Mouse (Mus musculus): Measurements from ENCODE around the gene Erich4. TPM values are rescaled to one million over a fixed set of nuclear protein-coding genes. Genes with fewer than 3 reads are reported as not detected.

Erich4 gene
- total RNA-seq (2017) = not detected in 2 replicates

DNA sequence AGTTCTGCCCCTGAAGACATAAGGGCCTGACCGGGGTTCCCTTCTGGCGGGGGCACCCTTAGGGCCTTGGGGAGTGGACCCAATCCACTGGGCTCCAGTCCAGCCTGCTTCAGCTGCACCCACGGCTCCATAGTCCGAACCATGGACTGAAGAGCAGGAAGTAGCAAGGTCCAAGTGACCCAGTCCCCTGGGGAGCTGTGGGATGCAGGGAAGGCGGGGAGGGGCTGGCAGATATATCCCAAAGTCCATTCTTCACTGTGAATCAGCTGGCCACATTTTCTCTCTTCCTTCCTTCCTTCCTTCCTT is at the start of gene Erich4:
Gene Erich4, minus strand, starts transcription at position 187 of the 306 bp plus-strand sequence.
- ATAC-seq (replicated peaks in 1 of 2; ENCODE audit: insufficient read depth in 1 of 2, low FRiP score in 2 of 2, low TSS enrichment in 1 of 2, low read depth in 1 of 2, poor library complexity in 2 of 2, severe bottlenecking in 2 of 2) = no peak

DNA sequence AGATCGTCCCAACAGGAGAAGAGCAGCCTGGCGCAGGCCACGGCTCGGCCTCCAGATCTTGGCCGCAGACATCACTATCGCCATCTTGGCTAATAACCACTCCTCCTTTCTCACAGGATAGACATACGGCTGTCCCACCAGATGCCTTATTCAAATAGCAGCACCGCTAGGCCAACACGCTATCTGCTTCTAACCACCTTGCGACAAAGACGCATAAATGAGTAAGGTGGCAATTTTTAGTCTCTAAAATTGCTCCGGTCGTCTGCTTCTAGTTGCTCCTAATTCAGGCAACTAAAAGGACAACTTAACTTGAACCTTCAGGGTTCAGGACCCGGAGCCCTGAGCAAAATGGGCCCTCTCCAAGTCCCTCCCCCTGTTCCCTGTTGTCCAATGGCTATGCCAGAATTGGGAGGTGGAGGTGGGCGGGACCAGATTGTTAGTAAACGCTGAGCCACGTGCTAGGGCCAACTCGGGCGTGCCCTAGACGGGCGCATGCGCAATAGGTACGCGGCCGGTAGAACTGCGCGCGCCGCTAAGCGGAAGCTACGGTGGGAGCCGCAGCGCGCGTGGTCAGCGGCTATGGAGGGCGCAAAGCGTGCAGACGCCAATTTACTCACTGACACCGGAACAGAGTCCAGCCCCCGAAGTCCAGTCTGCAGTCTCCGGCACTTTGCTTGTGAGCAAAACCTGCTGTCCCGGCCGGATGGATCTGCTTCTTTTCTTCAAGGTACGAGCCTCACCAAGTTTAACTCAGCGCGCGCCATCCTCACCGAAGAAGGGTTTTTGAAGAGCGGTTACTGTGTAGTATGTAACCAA is 43.2 kb upstream of the Erich4 start, which contains the start of the genes Bckdha and Exosc5:
Gene Bckdha, minus strand, starts transcription at position 325 of the 816 bp plus-strand sequence.
Gene Exosc5, plus strand, starts transcription at position 508 of the 816 bp plus-strand sequence.
- ATAC-seq (replicated peaks in 1 of 2; ENCODE audit: insufficient read depth in 1 of 2, low FRiP score in 2 of 2, low TSS enrichment in 1 of 2, low read depth in 1 of 2, poor library complexity in 2 of 2, severe bottlenecking in 2 of 2) = peak; percentile 93 to 97

DNA sequence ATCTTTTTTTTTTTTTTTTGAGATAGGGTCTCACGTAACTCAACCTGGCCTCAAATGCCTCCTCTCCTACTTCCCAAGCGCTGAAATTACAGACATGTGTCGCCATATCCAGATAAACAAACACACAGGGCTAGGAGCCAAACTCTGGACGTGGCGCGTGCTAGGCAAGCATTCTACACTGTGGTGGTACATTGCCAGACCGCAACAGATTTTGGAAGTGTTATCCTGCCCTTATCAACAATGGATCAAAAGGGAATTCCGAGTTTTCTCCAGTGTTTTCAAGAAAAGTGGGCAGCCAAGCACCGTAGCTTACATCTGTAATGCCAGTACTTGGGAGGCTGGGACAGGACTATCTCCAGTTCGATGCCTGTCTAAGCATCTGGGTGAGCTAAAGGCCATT is 42.1 kb upstream of the Erich4 start:
- no peak for ATAC-seq (replicated peaks in 1 of 2; ENCODE audit: insufficient read depth in 1 of 2, low FRiP score in 2 of 2, low TSS enrichment in 1 of 2, low read depth in 1 of 2, poor library complexity in 2 of 2, severe bottlenecking in 2 of 2)

DNA sequence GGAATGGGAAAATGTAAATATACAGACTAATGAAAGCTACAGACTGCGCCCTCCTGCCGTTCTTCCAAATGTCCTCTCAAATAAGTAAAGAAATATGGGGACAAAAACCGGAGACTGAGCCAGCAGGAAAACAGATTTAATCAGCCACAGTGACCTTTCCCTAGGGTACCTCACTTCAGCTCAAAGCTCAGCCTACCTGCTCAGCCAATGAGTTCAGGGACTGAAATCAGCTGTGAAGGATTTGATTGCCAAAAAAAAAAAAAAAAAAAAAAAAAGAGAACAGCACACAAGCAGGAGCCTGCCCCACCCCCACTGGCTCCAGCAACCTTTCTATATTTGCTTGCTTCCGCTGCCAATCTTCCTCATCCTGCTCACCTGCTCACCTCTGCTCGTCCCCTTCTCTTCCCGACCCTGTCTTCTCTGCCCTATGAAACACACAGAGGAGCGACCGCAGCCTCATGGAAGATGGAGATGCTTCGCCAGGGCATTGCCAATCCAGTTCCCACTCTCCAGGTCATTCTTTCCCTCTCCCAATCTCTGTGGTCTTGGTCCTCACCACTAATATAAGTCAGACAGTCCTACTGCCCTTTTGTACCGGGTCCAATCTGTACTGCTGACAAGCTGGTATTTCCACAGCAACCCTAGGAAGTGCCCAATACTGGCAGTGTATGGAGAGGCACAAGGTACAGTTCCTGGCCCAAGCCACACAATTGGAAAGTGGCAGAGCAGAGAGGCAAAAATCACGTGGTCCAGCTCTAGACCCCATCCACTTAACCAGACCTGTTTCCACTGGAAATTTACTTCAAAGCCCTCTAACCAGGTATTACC is 40.1 kb upstream of the Erich4 start:
- no peak for ATAC-seq (replicated peaks in 1 of 2; ENCODE audit: insufficient read depth in 1 of 2, low FRiP score in 2 of 2, low TSS enrichment in 1 of 2, low read depth in 1 of 2, poor library complexity in 2 of 2, severe bottlenecking in 2 of 2)

DNA sequence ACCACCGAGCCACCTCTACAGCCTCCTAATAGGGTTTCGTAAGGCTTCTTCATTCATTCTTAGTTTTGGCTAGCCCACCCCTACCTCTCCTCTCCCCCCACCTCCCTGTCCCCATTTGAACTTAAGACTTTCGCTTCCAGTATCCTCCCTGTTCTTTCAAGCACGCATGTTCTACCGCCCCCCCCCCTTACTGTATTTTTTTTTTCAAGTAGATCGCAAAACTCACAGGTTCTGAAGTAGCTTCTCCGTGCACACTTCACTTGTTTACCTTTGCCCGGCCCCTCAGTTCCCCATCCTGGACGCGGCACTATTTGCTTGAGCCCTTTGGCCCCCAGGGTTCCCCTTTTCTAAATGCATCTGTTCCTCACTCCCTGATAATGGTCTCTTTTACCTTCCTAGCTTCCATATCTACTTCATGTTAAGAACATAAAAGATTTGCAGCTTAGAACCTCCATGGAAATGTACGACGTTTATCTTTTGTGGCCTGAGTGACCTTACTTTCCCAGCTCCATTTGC is 36.6 kb upstream of the Erich4 start:
- no peak for ATAC-seq (replicated peaks in 1 of 2; ENCODE audit: insufficient read depth in 1 of 2, low FRiP score in 2 of 2, low TSS enrichment in 1 of 2, low read depth in 1 of 2, poor library complexity in 2 of 2, severe bottlenecking in 2 of 2)

DNA sequence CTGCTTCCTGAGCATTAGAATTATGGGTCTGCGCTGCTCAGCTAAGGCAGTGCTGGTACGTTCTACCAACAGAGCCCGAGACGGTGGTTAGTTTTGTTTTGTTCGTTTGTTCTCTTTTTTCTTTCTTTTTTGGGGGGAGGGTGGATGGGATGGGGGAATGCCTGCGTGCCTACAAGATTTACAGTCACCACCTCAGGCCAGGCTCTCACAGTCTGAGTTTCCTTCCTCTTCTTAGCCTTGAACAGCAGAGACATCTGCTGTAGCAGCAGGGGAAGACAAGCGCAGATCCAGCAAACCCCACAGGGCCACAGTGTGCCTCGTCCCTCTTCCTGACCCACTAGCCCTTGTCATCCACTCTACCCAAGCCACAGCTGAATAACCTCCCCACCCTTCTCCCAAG is 35.6 kb upstream of the Erich4 start:
- peak; percentile 87 to 94 for ATAC-seq (replicated peaks in 1 of 2; ENCODE audit: insufficient read depth in 1 of 2, low FRiP score in 2 of 2, low TSS enrichment in 1 of 2, low read depth in 1 of 2, poor library complexity in 2 of 2, severe bottlenecking in 2 of 2)

DNA sequence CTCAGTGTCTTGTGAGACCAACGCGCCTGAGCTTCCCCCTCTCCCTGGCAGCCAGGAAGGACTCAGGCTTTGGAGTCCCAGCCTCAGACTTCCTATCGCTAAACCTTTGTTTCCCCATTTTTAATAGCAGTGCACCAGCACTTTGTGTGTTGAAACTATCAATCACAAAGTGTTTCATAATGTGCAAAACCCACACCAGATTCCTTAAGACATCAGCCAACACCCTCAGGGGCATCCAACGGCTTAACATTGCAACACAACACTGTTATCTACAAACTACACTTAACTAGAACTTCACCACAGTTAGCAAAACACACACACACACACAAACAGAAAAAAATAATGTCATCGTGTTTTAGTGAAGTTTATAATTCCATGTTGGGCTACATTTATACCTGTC is 34.1 kb upstream of the Erich4 start:
- ATAC-seq (replicated peaks in 1 of 2; ENCODE audit: insufficient read depth in 1 of 2, low FRiP score in 2 of 2, low TSS enrichment in 1 of 2, low read depth in 1 of 2, poor library complexity in 2 of 2, severe bottlenecking in 2 of 2) = peak in 1 of 2 experiments; percentile 23; a peak in 1 of 4 replicates

DNA sequence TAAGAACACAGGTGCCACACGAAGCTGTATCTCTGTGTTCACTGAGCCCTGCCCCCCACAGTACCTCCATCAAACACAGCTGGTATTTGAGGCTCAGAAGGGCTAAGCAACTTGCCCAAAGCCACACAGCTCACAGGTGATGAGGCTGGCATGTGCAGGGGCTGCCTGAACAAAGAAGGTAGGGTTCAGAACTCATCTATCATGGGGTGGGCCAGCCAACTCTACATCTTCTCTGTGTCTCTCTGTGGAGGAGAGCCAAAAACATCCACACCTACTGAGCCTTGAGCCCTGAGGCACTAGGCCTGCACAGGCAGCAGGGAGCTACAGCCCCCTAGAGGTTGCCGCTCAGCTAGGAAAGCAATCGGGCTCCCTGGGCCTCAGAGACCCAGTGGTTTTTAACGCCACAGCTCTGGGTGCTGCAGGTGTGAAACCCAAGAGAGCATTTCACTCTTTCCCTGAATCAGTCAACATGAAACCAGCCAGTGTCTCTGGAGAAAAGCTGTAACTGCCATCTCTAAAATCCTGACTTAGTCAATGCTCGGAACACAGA is 32.0 kb upstream of the Erich4 start:
- 0 out of 4 replicates have a peak, but pooled peaks of 1 of the 2 experiments have one; percentile 23 for ATAC-seq (replicated peaks in 1 of 2; ENCODE audit: insufficient read depth in 1 of 2, low FRiP score in 2 of 2, low TSS enrichment in 1 of 2, low read depth in 1 of 2, poor library complexity in 2 of 2, severe bottlenecking in 2 of 2)

DNA sequence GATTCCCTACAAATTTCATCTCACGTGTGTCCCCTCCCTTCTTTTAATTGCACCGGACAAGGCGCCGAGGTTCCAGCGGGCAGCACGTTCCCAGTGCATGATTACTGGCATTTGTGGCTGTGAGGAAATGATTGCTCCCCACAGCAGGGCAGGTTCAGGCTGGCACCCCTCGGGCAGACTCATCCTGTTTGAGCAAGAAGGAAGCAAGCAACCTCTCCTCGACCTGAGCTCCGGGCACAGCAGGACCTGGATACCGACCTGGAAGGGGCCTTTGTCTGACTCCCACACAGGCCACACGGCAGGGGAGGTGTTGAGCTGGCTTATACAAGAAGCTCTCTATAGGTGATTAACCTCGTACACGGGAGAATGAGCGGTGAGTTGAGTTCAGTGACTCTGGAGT is 29.4 kb upstream of the Erich4 start:
- ATAC-seq (replicated peaks in 1 of 2; ENCODE audit: insufficient read depth in 1 of 2, low FRiP score in 2 of 2, low TSS enrichment in 1 of 2, low read depth in 1 of 2, poor library complexity in 2 of 2, severe bottlenecking in 2 of 2) = peak; percentile 26 to 28; a peak in 3 of 4 replicates

DNA sequence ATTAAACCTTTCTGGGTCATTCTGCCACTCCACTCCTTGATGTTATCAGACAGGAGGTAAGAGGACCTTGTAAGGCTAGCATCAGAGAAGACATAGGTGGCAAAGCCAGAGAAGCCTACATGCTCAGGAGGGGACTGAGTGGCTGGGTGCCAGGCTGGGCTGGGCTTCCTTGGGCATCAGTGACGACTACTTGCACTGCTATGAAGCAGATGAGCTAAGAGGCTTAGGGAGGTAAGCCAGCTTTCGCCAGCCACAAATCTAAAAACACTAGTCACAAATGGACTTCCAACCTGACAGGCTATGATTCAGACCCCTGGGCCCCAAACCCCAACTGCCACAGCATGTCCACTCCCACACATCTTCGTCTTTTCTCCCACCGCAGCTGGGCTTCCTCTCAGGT is 28.9 kb upstream of the Erich4 start:
- peak; percentile 6 to 19; a peak in 2 of 4 replicates for ATAC-seq (replicated peaks in 1 of 2; ENCODE audit: insufficient read depth in 1 of 2, low FRiP score in 2 of 2, low TSS enrichment in 1 of 2, low read depth in 1 of 2, poor library complexity in 2 of 2, severe bottlenecking in 2 of 2)

DNA sequence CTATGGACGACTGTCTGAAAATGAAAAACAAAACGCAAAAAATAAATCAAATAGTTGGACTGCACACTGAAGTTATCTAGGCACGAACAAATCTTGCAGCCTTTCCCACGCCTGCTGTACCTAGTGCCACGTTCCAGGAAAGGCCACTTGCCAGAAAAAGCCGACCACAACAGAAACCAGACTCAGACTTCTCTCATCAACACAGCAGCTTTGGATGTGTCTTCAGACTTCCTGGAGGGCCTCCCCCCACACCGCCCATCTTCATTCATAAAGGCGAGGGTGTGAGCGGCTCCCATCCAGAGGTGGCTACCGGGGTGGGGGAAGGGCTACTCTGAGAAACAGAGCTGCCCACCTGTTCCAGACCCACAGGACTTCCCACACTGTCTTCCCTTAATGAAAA is 28.4 kb upstream of the Erich4 start:
- ATAC-seq (replicated peaks in 1 of 2; ENCODE audit: insufficient read depth in 1 of 2, low FRiP score in 2 of 2, low TSS enrichment in 1 of 2, low read depth in 1 of 2, poor library complexity in 2 of 2, severe bottlenecking in 2 of 2) = peak; percentile 4 to 61; a peak in 2 of 4 replicates

DNA sequence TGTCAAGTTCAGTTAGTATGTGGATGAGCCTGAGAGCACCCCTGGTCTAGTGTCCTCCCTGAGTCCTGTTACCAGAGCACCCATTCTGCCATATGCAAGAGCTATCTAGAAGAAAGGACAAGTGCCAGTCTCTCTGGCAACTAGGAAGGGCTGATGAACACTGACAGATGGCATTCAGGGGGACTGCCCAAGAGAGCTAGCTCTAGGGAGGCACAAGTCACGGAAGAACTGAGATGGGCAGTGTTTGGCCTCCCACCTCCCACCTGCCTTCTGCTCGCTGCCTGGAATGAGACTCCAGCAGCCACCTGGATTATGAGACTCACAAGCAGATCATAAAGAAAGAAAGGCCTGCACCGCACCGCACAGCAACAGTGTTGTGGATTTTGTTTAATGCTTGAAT is 24.1 kb upstream of the Erich4 start:
- no peak for ATAC-seq (replicated peaks in 1 of 2; ENCODE audit: insufficient read depth in 1 of 2, low FRiP score in 2 of 2, low TSS enrichment in 1 of 2, low read depth in 1 of 2, poor library complexity in 2 of 2, severe bottlenecking in 2 of 2)

DNA sequence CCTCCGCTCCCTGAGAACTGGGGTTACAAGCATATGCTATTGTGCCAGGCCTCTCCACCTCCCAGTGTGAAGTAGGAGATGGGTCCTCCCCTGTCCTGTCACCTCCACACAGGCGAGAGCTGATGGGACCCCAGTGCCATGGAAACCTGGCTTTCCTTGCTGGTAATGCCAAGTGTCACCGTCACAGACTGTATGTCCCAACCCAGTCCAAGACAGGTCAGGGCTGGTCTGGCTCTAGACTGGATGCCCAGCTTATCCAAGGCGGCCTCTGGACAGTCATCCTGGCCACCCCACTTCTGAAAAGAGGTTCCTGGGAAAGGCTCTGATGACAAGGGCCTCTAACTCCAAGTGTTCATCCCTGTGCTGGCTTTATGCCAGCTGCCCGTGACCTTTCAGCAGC is 21.4 kb upstream of the Erich4 start:
- ATAC-seq (replicated peaks in 1 of 2; ENCODE audit: insufficient read depth in 1 of 2, low FRiP score in 2 of 2, low TSS enrichment in 1 of 2, low read depth in 1 of 2, poor library complexity in 2 of 2, severe bottlenecking in 2 of 2) = no peak

DNA sequence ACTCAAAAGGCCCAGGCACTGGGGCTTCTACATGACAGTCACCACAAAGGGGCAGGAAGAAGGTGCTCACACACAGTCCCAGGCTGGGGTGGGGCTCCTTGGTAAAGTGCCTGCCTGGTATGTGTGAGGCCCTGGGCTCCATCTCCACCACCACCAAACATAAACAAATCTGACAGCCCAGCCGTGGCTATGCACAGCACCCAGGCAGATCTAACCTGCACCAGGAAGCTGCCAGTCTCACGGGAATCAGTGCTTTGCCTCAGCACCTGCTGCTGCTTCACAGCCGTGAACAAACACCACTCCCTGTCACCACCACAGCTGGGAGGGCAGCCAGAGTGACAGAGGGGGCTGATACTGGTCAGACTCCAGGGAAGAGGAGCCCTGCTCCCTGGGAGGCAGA is 20.7 kb upstream of the Erich4 start:
- no peak for ATAC-seq (replicated peaks in 1 of 2; ENCODE audit: insufficient read depth in 1 of 2, low FRiP score in 2 of 2, low TSS enrichment in 1 of 2, low read depth in 1 of 2, poor library complexity in 2 of 2, severe bottlenecking in 2 of 2)

DNA sequence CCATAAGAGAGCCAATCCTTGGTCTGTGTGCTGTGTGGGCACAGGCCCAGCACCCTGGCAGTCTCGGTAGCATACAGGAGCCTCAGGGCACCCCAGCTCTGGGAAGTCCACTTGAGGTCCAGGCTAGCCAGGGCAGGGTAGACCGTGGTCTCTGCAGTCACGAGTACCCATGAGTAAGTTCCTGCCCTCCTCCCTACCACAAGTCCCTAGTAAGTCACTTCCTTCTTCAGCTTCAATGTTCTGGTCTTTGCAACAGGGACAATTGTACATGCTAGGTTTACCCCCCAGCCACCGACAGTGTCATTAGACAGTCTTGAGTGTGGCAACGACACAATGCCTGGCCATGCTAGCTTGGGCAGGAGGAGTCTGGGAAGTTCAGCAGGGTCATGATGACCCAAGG is 17.0 kb upstream of the Erich4 start:
- ATAC-seq (replicated peaks in 1 of 2; ENCODE audit: insufficient read depth in 1 of 2, low FRiP score in 2 of 2, low TSS enrichment in 1 of 2, low read depth in 1 of 2, poor library complexity in 2 of 2, severe bottlenecking in 2 of 2) = peak; percentile 68 to 79

DNA sequence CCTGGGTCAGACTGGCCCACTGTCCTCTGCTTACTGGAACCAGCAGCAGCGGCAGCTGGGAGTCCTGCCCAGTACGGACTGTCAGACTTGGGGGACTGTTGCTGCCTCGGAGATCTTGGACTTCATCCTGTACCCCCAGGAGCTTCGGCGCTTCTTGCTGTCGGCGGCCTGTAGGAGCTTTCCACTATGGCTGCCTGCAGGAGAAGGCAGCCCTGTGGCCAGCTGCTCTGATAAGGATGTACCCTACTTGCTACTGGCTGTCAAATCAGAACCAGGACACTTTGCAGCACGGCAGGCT is 12.6 kb upstream of the Erich4 start:
- ATAC-seq (replicated peaks in 1 of 2; ENCODE audit: insufficient read depth in 1 of 2, low FRiP score in 2 of 2, low TSS enrichment in 1 of 2, low read depth in 1 of 2, poor library complexity in 2 of 2, severe bottlenecking in 2 of 2) = no peak

DNA sequence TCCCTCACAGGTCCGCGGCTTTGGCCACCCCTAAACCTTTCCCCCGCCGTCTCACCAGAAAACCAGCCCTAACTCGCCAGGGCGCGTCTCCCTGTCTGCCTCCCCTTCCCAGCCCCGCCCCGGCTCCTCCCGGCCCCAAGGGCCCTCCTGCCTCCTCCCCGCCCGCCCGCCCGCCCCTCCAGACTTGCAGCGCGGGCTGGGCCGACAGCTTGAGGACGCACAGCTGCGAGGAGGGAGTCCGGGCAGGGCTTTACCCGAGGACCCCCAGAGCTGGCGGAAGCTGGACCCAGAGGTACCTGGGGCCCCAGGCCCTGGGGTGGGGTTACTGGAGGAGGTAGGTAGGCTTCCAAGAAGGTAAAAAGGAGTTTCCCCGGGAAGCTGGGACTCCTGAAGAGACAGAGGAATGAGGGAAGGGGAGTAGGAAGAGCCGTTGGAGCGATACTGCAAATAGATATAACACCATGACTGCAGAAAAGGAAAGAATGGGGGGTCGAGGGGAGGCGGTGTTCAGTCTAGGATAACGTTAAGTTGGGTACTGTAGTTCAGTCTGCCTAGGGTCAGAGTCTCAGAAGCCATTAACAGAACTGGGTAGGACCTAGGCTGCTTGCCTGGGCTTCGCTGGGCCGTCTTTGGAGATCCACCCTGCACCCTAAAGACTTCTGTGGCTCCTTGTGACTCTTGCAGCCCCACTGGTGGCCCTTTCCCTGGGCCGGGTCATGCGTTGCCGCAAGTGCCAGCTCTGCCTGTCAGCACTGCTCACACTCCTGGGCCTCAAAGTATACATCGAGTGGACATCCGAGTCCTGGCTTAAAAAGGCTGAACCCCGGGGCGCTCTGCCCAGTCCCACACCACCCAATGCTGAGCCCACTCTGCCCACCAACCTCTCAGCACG is 12.0 kb upstream of the Erich4 start:
- peak; percentile 15 to 41; a peak in 2 of 4 replicates for ATAC-seq (replicated peaks in 1 of 2; ENCODE audit: insufficient read depth in 1 of 2, low FRiP score in 2 of 2, low TSS enrichment in 1 of 2, low read depth in 1 of 2, poor library complexity in 2 of 2, severe bottlenecking in 2 of 2)
